Mouse (Mus musculus) WW6 (cell line): ENCODE measurements around the gene Nek6.

Experiments used
- DNase-seq: peaks from one replicate; pipeline ENCODE4 v3.0.0-alpha.2; 2013; ENCODE audit warnings: low read depth, low spot score

Nek6 gene

DNA sequence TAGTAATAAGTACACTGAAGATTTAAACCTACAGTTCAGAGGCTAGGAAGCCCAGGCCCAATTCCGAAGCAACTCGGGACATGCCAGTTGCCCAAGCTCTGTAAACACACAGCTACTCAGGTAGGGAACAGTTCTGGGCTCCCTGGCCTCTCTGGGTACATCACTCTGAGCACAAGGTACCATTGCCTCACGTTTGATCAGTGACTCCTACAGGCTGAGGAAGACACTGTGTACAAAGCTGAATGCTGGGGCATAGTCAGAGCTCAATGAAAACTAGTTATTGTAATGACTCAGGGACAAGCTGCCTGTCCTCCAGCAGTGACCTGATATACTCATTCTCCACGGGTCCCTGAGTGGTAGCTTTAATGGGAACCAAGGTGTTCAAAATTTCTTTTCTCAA is 109.6 kb downstream of the Nek6 start:
- DNase-seq, result no peak

DNA sequence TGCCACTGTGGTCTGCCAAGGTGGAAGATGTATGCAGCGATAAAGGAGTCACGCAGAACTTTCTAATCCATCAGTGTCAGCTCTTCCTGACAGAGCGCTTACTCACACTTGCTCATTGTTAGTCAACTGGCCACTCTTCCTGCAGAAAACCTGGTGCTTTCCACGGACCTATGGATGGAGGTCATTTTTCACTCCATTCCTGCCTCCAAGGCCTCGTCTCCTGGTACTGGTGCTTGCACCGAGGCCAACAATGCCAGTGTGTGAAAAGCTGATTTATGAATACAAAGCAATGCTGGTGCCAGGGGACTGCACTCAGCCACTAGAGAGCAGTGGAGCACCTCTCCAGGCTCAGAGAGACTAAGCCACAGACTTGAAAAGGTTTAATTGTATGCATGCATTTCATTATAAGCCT is 110.2 kb downstream of the Nek6 start:
- no peak for DNase-seq

DNA sequence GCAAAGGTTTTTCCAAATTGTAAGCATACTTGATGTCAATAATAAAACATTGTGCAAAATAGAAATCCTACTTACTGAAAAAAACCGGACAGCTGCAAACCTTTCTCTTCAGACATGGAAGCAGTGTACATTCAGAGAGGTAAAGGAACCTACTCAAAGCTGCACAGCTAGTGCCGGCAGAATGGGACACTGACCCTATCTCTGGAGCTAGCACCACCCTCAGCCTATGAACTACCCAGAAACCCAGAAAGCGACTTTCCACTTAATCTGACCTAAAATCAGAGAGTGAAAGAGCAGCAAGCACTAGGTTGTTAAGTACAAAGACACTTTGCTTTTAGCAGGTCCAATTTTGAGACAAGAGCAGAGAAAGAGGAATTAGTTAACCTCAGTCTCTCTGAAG is 112.0 kb downstream of the Nek6 start:
- no peak for DNase-seq

DNA sequence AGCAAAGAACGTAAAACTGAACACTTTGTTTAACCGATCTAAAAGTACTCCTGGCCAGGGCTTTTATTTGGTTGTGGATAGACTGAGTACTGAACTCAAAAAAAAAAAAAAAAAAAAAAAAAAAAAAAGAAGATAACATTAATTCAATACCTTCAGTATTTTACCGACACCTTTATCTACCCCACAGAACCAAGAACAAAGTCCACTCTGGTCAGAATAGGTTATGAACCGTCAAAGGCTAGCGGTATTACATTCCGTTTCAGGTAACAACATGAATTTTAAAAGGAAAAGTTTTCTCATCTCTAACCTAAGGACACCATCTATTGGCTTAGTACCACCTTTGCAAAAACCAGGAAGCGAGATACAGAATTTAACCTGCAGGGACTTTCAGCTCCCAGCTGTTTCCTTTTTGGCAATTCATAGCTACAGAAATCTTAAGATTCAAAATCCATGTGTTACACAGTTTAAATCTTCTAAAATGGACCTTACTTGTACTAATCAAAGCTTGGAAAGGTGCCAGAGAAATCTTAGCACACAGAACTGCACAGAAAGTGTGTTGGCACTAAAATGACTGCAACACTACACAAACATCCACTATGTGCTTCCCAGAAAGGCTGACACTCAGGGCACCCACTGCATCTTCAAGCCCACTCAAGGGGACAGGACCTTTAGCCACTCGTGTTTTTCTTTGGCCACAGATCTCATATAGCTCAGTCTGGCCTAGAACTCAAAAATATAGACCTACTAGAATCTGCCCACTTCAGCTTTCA is 112.6 kb downstream of the Nek6 start:
- DNase-seq, result no peak

DNA sequence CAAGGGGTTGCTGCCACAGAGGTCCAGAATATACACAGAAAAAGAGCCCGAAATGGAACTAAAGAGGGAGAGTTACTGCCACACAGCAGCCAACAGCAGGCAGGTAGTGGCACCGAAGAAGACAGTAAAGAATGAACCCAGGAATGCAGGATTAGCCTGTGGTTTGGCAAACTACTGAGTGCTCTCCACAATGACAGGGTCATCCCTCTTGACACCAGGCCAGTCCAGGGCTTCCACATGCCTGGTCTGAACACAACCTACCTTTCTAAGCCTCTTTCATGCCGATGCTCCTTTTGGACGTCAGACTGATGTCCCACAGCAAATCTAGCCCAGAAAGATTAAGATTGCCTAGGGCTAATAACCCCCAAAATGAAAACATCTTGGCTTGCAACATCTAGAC is 117.4 kb downstream of the Nek6 start:
- DNase-seq, result no peak

DNA sequence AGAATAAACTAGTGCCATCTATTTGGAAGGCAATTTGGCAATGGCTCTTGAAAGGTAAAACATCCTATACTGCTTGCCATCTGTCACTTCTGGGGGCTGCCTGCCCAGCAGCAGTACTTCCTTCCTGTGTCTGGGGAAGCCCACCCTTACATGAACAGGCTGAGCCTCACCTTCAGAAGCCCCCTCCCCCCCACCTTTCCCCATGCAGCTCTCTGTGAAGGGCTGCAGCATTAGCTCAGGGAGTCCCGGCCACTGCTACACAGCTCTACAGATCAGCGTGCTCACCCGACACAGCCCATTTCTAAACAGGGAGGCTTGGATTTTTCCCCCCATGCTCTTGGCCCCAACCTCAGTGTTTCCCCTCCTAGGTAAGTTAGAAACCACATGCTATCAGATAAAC is 118.0 kb downstream of the Nek6 start:
- no peak for DNase-seq

DNA sequence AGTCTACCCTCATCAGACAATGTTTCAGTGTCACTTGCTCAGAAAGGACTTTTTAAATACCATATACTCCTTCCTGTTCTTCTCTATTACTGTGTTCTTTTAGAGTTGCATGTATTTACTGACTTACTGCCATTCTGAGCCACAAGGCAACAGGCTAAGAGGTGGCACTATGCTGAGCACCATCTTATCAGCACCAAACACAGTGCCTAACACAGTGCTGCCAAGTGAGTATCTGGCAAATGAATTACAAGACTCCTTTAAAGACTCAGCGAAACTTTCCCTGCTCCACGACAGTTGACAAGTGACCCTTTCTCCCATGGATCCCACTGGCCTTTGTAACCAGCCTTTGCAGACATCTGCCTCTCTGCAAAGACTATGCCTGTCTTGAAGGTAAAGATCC is 119.1 kb downstream of the Nek6 start:
- DNase-seq, result no peak

DNA sequence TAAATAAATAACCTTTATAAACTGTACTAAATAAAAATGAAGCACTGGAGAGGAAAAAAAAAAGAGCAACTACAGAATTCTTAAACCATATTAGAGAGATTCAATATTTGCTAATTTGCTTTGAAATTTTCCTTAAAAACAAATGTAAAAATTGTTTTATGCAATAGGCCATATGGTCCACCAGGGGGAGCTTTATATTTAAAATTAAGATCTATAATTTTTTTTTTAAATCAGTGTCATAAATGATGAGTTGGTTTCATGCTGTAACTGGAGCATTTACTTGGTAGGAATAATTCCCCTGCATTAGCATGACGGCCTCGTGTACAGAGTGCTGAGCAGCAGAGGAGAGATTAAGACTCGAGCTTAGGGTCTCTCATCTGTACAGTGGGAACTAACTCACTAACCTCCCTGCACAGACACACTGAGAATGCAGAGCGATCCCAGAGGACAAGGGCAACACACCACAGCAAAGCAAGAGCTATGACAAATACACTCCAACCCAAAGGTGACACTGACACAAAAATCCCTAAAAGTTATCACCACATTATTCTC is 126.3 kb downstream of the Nek6 start:
- DNase-seq, result no peak

DNA sequence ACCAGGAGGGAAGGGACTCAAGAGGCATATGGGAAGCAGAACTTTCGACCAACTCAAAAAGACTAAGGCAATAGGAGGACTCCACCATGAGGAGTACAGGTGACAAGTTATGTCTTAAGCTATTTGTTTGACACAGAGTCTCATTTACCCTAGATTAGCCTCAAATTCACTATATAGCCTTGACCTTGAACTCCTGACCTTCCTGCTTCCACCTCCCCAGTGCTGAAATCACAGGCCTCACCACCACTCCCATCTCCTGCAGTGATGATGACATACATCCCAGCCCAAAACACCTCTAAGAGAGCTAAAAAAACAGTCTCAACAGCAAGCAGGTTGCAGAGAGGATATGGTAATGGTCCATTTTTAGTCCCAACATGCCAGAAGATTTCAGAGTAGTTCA is 130.3 kb downstream of the Nek6 start:
- DNase-seq, result no peak

DNA sequence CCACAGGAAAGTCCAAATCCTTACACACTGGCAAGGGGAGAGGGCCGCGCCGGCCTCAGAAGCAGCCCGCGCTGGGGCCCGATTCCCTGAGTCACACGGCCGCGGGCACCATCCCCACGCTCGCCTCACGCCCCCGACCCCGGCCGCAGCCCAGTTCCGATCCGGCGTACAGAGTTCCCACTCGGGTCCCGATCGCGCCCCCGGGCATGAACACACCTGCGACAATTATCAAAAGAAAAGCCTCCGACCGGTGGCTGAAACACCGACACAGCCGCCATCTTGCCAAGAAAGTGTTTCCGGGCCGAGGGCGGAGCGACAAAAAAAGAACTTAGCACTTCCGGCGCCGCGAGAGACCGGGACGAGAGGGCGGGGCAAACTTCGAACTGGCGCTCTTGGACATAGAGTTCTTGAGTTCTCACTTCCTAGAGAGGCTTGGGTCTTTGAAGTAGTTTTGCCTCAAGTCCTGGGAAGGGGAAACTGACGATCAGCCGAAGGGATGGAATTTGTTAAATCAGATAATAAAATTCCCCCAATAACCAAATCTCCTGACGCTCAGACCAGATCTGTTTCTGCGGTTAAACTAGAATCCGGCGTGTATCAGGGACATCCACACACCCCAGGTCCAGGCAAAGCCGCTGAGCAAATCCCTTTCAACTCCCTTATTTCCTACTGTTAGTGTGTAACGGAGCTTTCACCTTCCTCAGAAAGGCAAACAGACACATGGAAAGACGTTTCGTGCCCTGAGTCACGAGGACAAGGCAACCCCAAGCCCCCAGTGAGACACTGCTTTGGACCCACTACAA is 132.4 kb downstream of the Nek6 start, which contains the start of gene Psmb7:
Psmb7 (minus strand) TSS at position 463 of the 803 bp plus-strand sequence.
- peak; percentile 81 for DNase-seq
